Mouse (Mus musculus) liver, embryonic 14.5 days (tissue): Measurements from ENCODE around the gene Npm1.

Source experiments
- CTCF ChIP-seq: IDR thresholded peaks from 2 replicates; pipeline ENCODE4 v1.5.1; 2016; ENCODE audit warnings: antibody characterized with exemption, low read depth, control low read depth
- EP300 ChIP-seq: IDR thresholded peaks from 2 replicates; pipeline ENCODE4 v1.6.1; 2016; ENCODE audit warnings: antibody characterized with exemption, low read depth

DNA sequence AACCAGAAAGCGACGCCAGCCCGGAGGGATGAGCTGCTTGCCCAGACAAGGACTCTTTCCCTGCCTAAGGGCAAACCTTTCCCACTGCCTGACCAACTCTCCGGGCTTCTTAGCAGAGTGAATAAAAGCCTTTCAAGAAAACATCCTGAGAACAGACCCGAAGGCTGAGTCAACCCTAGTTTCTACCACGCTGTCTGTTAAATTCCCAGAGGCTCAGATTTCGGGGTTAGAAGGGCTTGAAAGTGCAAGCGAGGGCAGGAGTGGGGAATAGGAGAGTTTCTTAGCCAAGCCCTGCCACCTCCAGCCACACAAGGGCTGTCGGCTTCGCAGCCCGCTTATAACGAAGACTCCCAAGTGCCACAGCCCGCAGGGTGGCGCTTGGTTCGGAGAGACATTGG, 36.1 kb upstream of the Npm1 start:
- TF ChIP-seq CTCF (no peak), EP300 (no peak)
